Mouse (Mus musculus) gastrocnemius, adult 2 months (tissue): ENCODE measurements at regions not wholly inside any gene's neighbourhood (a gene's known extent, or its start where the extent isn't known, plus 50 kb on each side); places are given as distances from the start of the nearest gene placed in this dataset.

Experiments used
- DNase-seq: peaks from one replicate; pipeline ENCODE4 v3.0.0; 2022
- H3K27ac ChIP-seq: fragments of 200-600 bp; 2 replicates; pipeline ENCODE4 v1.8.1; 2022; ENCODE audit warnings: mild to moderate bottlenecking
- H3K4me3 ChIP-seq: fragments of 200-600 bp; 2 replicates; pipeline ENCODE4 v1.8.1; 2022; ENCODE audit warnings: mild to moderate bottlenecking, moderate library complexity
- CTCF ChIP-seq: fragments of 200-600 bp; IDR thresholded peaks from 2 replicates; pipeline ENCODE4 v1.8.1; 2022; ENCODE audit warnings: antibody characterized with exemption, mild to moderate bottlenecking, moderate library complexity
- intact Hi-C: fragments of 180-260 bp; cut with DNase I; formaldehyde crosslinking; loops from one replicate; pipeline ENCODE4 v1.15.1; 2025

- H3K27ac ChIP-seq: no peak overlapping the region
- intact Hi-C loops: no loop called here
- no peak for TF ChIP-seq CTCF
- DNase-seq: no peak
- no peak overlapping the region for H3K4me3 ChIP-seq
These were observed 61.1 kb downstream of the Rtl1 start for GRCm38 (mm10) chr12:109539046-109539445.

- TF ChIP-seq CTCF: no peak
- no peak overlapping the region for H3K27ac ChIP-seq
- no peak overlapping the region for H3K4me3 ChIP-seq
- no peak for DNase-seq
- intact Hi-C loops: no loop called here
These were observed 61.5 kb downstream of the Rtl1 start for GRCm38 (mm10) chr12:109538641-109539040.

GRCm38 (mm10) chr12:109536536-109536935 lies 63.6 kb downstream of the Rtl1 start:
- H3K27ac ChIP-seq: no peak overlapping the region
- intact Hi-C loops: no loop called here
- no peak for TF ChIP-seq CTCF
- DNase-seq: no peak
- H3K4me3 ChIP-seq: no peak overlapping the region

GRCm38 (mm10) chr12:109532392-109532791 lies 67.7 kb downstream of the Rtl1 start:
- no peak for DNase-seq
- H3K27ac ChIP-seq: no peak overlapping the region
- H3K4me3 ChIP-seq: no peak overlapping the region
- intact Hi-C loops: no loop called here
- TF ChIP-seq CTCF: no peak

GRCm38 (mm10) chr12:109531347-109532023 lies 68.6 kb downstream of the Rtl1 start:
- intact Hi-C loops: no loop called here
- Histone ChIP-seq H3K4me3 (no peak overlapping the region), H3K27ac (no peak overlapping the region)
- no peak for TF ChIP-seq CTCF
- DNase-seq: no peak

GRCm38 (mm10) chr12:109530215-109531050 lies 69.7 kb downstream of the Rtl1 start:
- Histone ChIP-seq H3K27ac (no peak overlapping the region), H3K4me3 (no peak overlapping the region)
- intact Hi-C loops: no loop called here
- no peak for DNase-seq
- no peak for TF ChIP-seq CTCF

- intact Hi-C loops: no loop called here
These were observed 70.6 kb downstream of the Rtl1 start for GRCm38 (mm10) chr12:109529501-109529900.

GRCm38 (mm10) chr12:109528966-109529365 lies 71.2 kb downstream of the Rtl1 start:
- intact Hi-C loops: no loop called here
- no peak overlapping the region for H3K4me3 ChIP-seq
- TF ChIP-seq CTCF: no peak
- no peak for DNase-seq
- H3K27ac ChIP-seq: no peak overlapping the region

More at GRCm38 (mm10) chr12:109529501-109529900, 70.6 kb downstream of the Rtl1 start:
- TF ChIP-seq CTCF: no peak
- no peak overlapping the region for H3K4me3 ChIP-seq
- DNase-seq: no peak
- no peak overlapping the region for H3K27ac ChIP-seq

- peak; percentile 53 for DNase-seq
- intact Hi-C loops: no loop called here
- Histone ChIP-seq H3K27ac (no peak overlapping the region), H3K4me3 (peak overlapping the region; percentile 54)
- no peak for TF ChIP-seq CTCF
These were observed 71.9 kb downstream of the Rtl1 start for GRCm38 (mm10) chr12:109528263-109528545.

- H3K4me3 ChIP-seq: peak overlapping the region; percentile 54
- DNase-seq: no peak
- no peak overlapping the region for H3K27ac ChIP-seq
- intact Hi-C loops: no loop called here
- no peak for TF ChIP-seq CTCF
These were observed 72.5 kb downstream of the Rtl1 start for GRCm38 (mm10) chr12:109527414-109528262.

- DNase-seq: no peak
- TF ChIP-seq CTCF: no peak
- Histone ChIP-seq H3K27ac (no peak overlapping the region), H3K4me3 (no peak overlapping the region)
- intact Hi-C loops: no loop called here
These were observed 73.0 kb downstream of the Dlk1 start for GRCm38 (mm10) chr12:109525613-109526012.

- intact Hi-C loops: no loop called here
- Histone ChIP-seq H3K27ac (no peak overlapping the region), H3K4me3 (no peak overlapping the region)
- TF ChIP-seq CTCF: no peak
- peak; percentile 7 for DNase-seq
These were observed 68.7 kb downstream of the Dlk1 start for GRCm38 (mm10) chr12:109521199-109521780.
